In genomic region chr1:64616531-64616880, GRCm38 (mm10) we compare ENCODE assay signal across 8 mouse cellular contexts. TPM values are rescaled to one million over a fixed set of nuclear protein-coding genes. Genes with fewer than 3 reads are reported as not detected.
DNase-seq lines count a peak whose midpoint lies in the region; ATAC-seq lines count a peak whose summit lies in the region.

No protein-coding gene starts in this region.

- intact Hi-C loops in left cerebral cortex, postnatal 10 days (cut with DNase I) = loop anchor here (5.0 to 10.0 kb wide), 4 partner anchors 91 to 952 kb away; no protein-coding TSS in a partner anchor
- intact Hi-C loops in left cerebral cortex, postnatal 25 days (cut with DNase I) = loop anchor here (5.0 kb wide), 3 partner anchors 84 to 949 kb away; partner anchors contain the start of gene Creb1

- peak overlapping the region; percentile 86 for H3K9ac ChIP-seq in heart, embryonic 12.5 days
- H3K9ac ChIP-seq in heart, embryonic 16.5 days (ENCODE audit: low read length) = peak overlapping the region; percentile 95

- peaks cover 8% of the 10 kb centered on the region for H3K36me3 ChIP-seq in heart, embryonic 12.5 days
- no peaks in the 10 kb centered on the region for H3K36me3 ChIP-seq in heart, embryonic 16.5 days (ENCODE audit: control insufficient read depth, insufficient read depth)

- peak overlapping the region; percentile 70 for H3K4me3 ChIP-seq in heart, embryonic 12.5 days
- peak overlapping the region; percentile 88 for H3K4me3 ChIP-seq in heart, embryonic 16.5 days (ENCODE audit: low read length)

- H3K9me3 ChIP-seq in heart, embryonic 12.5 days (replicated peaks) = no peaks in the 10 kb centered on the region
- H3K9me3 ChIP-seq in heart, embryonic 16.5 days (replicated peaks; ENCODE audit: control insufficient read depth, low read length) = no peaks in the 10 kb centered on the region

- peak overlapping the region; percentile 91 for H3K27ac ChIP-seq in heart, embryonic 12.5 days (ENCODE audit: poor library complexity, severe bottlenecking)
- peak overlapping the region; percentile 97 for H3K27ac ChIP-seq in heart, embryonic 16.5 days (ENCODE audit: low read length)

- WGBS in heart, embryonic 12.5 days = 8% methylated on average over 8 of the region's 8 CpGs
- 3% methylated on average over 8 of the region's 8 CpGs for WGBS in heart, embryonic 16.5 days

- no peaks in the 10 kb centered on the region for H3K27me3 ChIP-seq in heart, embryonic 12.5 days (replicated peaks)
- H3K27me3 ChIP-seq in heart, embryonic 16.5 days (ENCODE audit: control insufficient read depth, insufficient read depth, low read length) = no peaks in the 10 kb centered on the region

- H3K4me1 ChIP-seq in heart, embryonic 12.5 days (replicated peaks) = peaks cover 6% of the 10 kb centered on the region; the same call in 1 of the 2 replicates
- peaks cover 13% of the 10 kb centered on the region; the same call in 1 of the 2 replicates for H3K4me1 ChIP-seq in heart, embryonic 16.5 days (ENCODE audit: control insufficient read depth, insufficient read depth, low read length)

- peak; percentile 17; the same call in 1 of the 2 replicates for ATAC-seq in heart, embryonic 12.5 days (ENCODE audit: insufficient number of reproducible peaks, low FRiP score)
- peak; percentile 8; the same call in 1 of the 2 replicates for ATAC-seq in heart, embryonic 16.5 days (replicated peaks; ENCODE audit: extremely low read depth, insufficient read depth, low FRiP score)
- peak; percentile 37 for ATAC-seq in megakaryocyte, adult 5-6 weeks (ENCODE audit: poor library complexity, severe bottlenecking)

- peak overlapping the region; percentile 72 for H3K4me2 ChIP-seq in heart, embryonic 12.5 days
- peak overlapping the region; percentile 91 for H3K4me2 ChIP-seq in heart, embryonic 16.5 days (ENCODE audit: low read depth, low read length)

- DNase-seq in heart, postnatal 4 days = no peak
- DNase-seq in MEL-GATA-1-ER (ENCODE audit: extremely low read depth, low read depth) = peak; percentile 18
- no peak for DNase-seq in left cerebral cortex, postnatal 10 days (ENCODE audit: extremely low spot score in 1 of 2, low spot score in 2 of 2)
- DNase-seq in adrenal gland, adult 8-10 months = no peak
- no peak for DNase-seq in left cerebral cortex, postnatal 25 days (ENCODE audit: low spot score in 2 of 2)

RNA-seq across cellular contexts. Expression of gene Mettl21a, which starts 0.5 kb away (rescaled TPM):
- polyA plus RNA-seq in heart, embryonic 12.5 days (2016; fragmentation: Nextera tagmentation; extraction: Ambion mirVana) = 9.9 and 11.2 TPM in 2 replicates
- total RNA-seq in heart, postnatal 4 days (2021) = 1 to 10 TPM; 6.5 to 8.1 TPM
- 14.4 and 14.9 TPM in 2 replicates for polyA plus RNA-seq in heart, embryonic 16.5 days (2015; fragmentation: Nextera tagmentation; extraction: Ambion mirVana)
- total RNA-seq in megakaryocyte, adult 5-6 weeks (2015) = 9.9 and 12.2 TPM in 2 replicates
- total RNA-seq in megakaryocyte, adult 5-6 weeks (2017) = 10.5 and 15.0 TPM in 2 replicates
- 10 to 100 TPM in 1 of 2 experiments, 1 to 10 TPM in 1; 7.4 to 12.0 TPM for total RNA-seq in left cerebral cortex, postnatal 10 days (2021)
- total RNA-seq in adrenal gland, adult 8-10 months (2022) = 10 to 100 TPM; 15.6 to 22.3 (median 18.4) TPM
- total RNA-seq in left cerebral cortex, postnatal 25 days (2021) = 10 to 100 TPM; 10.8 to 13.4 TPM
